Mouse (Mus musculus) cerebellum, adult 2 months (tissue): ENCODE results near the gene Gm4553. TPM values are rescaled to one million over a fixed set of nuclear protein-coding genes. Genes with fewer than 3 reads are reported as not detected.

Source experiments
- DNase-seq, 2 experiments: peaks; one replicate each; pipeline ENCODE4 v3.0.0; 2021
- H3K27ac ChIP-seq: fragments of 200-500 bp; 2 replicates; pipeline ENCODE4 v1.5.1; 2012; ENCODE audit warnings: low read length, control low read depth, inconsistent platforms; ENCODE audit not compliant: insufficient read depth
- H3K27me3 ChIP-seq: fragments of 200-500 bp; 2 replicates; pipeline ENCODE4 v1.6.1; 2012; ENCODE audit warnings: inconsistent platforms, mild to moderate bottlenecking, low read length, moderate library complexity; ENCODE audit not compliant: control insufficient read depth, insufficient read depth
- H3K4me1 ChIP-seq: fragments of 200-500 bp; 2 replicates; pipeline ENCODE4 v1.6.1; 2011; ENCODE audit warnings: low read length; ENCODE audit not compliant: control insufficient read depth, insufficient read depth
- H3K4me3 ChIP-seq: fragments of 200-500 bp; replicated peaks from 2 replicates; pipeline ENCODE3; 2011; ENCODE audit warnings: mild to moderate bottlenecking, low read depth, low read length, control low read depth; ENCODE audit not compliant: insufficient read depth
- CTCF ChIP-seq: fragments of 200-500 bp; IDR thresholded peaks from 2 replicates; pipeline ENCODE4 v1.5.1; 2011; ENCODE audit warnings: low read depth, mild to moderate bottlenecking, control low read depth, low read length, moderate library complexity, borderline replicate concordance; ENCODE audit not compliant: insufficient read depth
- POLR2A ChIP-seq: fragments of 200-500 bp; IDR thresholded peaks from 2 replicates; pipeline ENCODE4 v1.6.1; 2011; ENCODE audit warnings: low read length, control low read depth, borderline replicate concordance; ENCODE audit not compliant: insufficient read depth
- WGBS: fragments of 180-500 bp; shearing (Covaris S2); methylation state at CpG from one replicate; pipeline ENCODE4 v1.1.7; 2018; 5-methylcytosine and 5-hydroxymethylcytosine counted together
- polyA plus RNA-seq: library from polyadenylated mRNA; depleted of rRNA; stranded (reverse); fragments of >200 nt; gene quantifications from 2 replicates; pipeline ENCODE4 v1.2.3, GENCODE M21; 2012; rRNA removed

Gm4553 gene
- polyA plus RNA-seq, 1 experiment = not detected

DNA sequence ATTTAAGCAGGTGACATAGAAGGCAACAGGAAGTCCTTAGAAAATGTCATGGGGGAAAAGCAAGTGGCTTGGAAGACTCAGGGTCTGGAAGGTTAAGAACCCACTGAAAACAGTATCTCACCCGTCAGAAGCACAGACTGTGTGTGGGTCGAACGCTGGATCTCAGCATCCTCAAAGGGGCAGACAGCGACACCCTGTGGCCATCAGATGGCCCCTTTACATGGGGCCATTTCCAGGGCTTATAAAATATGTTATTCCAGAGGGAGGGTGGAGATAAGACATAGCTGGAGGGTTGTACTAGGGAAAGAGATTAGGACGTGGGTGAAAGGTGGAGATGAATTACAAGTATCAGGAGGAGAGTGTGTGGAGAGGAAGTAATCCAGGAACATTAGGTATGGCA, 45.9 kb downstream of the Gm4553 start:
- no peak overlapping the region for H3K4me3 ChIP-seq
- peak; percentile 14 to 26 for DNase-seq
- TF ChIP-seq POLR2A = no peak
- peak; percentile 63 for TF ChIP-seq CTCF
- no peak overlapping the region for H3K27ac ChIP-seq
- H3K4me1 ChIP-seq = no peaks in the 10 kb centered on the region
- 15% methylated on average over 5 of the region's 5 CpGs for WGBS
- no peaks in the 10 kb centered on the region for H3K27me3 ChIP-seq

Other genes starting within 250 kb of the Gm4553 start
- 151 and 161 TPM in 2 replicates for gene Tollip, start 247.2 kb downstream of the Gm4553 start, polyA plus RNA-seq
- 173 and 182 TPM in 2 replicates for gene Brsk2, start 216.0 kb downstream of the Gm4553 start, polyA plus RNA-seq
- 67.5 and 73.4 TPM in 2 replicates for gene Mob2, start 104.7 kb downstream of the Gm4553 start, polyA plus RNA-seq
- 85.8 and 90.1 TPM in 2 replicates for gene Dusp8, start 69.9 kb downstream of the Gm4553 start, polyA plus RNA-seq
- gene Gm45618, start 45.0 kb downstream of the Gm4553 start, polyA plus RNA-seq = not detected in 2 replicates
- not detected in 2 replicates for gene Gm39115, start 29.7 kb downstream of the Gm4553 start, polyA plus RNA-seq
- not detected in 2 replicates for gene Gm45337, start 21.1 kb downstream of the Gm4553 start, polyA plus RNA-seq
- not detected in 2 replicates for gene Gm29735, start 8.6 kb downstream of the Gm4553 start, polyA plus RNA-seq
- gene Krtap5-2, start 10.3 kb upstream of the Gm4553 start, polyA plus RNA-seq = not detected in 2 replicates
- not detected in 2 replicates for gene Gm10153, start 24.6 kb upstream of the Gm4553 start, polyA plus RNA-seq
- gene Krtap5-3, start 35.6 kb upstream of the Gm4553 start, polyA plus RNA-seq = not detected in 2 replicates
- 0.16 TPM in 1 of 2 replicates, not detected in the other for gene Gm7579, start 46.1 kb upstream of the Gm4553 start, polyA plus RNA-seq
- gene Krtap5-5, start 64.2 kb upstream of the Gm4553 start, polyA plus RNA-seq = not detected in 2 replicates
- not detected in 2 replicates for gene Gm40460, start 75.3 kb upstream of the Gm4553 start, polyA plus RNA-seq
- gene Gm2431, start 92.6 kb upstream of the Gm4553 start, polyA plus RNA-seq = not detected in 2 replicates
- gene Gm4559, start 108.6 kb upstream of the Gm4553 start, polyA plus RNA-seq = not detected in 2 replicates
- not detected in 2 replicates for gene Krtap5-1, start 131.4 kb upstream of the Gm4553 start, polyA plus RNA-seq
- gene Krtap5-4, start 137.8 kb upstream of the Gm4553 start, polyA plus RNA-seq = not detected in 2 replicates
- gene Ifitm10, start 208.0 kb upstream of the Gm4553 start, polyA plus RNA-seq = 175 and 183 TPM in 2 replicates
- gene Gm49369, start 216.9 kb upstream of the Gm4553 start, polyA plus RNA-seq = 1.00 and 1.0 TPM in 2 replicates
- gene Ctsd, start 222.3 kb upstream of the Gm4553 start, polyA plus RNA-seq = 401 and 405 TPM in 2 replicates